Mouse (Mus musculus): ENCODE results near the gene 4933416C03Rik. TPM values are rescaled to one million over a fixed set of nuclear protein-coding genes. Genes with fewer than 3 reads are reported as not detected.
A peak's percentile ranks its signal among the peaks of the same experiment; 100 is the strongest.

The 4933416C03Rik gene
- not detected in 2 replicates for total RNA-seq (2014; rRNA removed)
- polyA plus RNA-seq (2015; fragmentation: Nextera tagmentation; extraction: Ambion mirVana), result not detected in 2 replicates

GRCm38 (mm10) chr10:116113867-116114474 is at the start of gene 4933416C03Rik:
Gene 4933416C03Rik, minus strand, starts transcription at chr10:116113917.
- TF ChIP-seq CTCF (IDR thresholded peaks at IDR 0.05), result no peak
- Histone ChIP-seq H3K9ac (replicated peaks; ENCODE audit: low read length, poor library complexity, severe bottlenecking) (no peak within 1 kb of the TSS), H3K36me3 (ENCODE audit: insufficient read depth, low read length) (peaks cover 6% of the 10 kb centered on the region; the same call in 1 of the 2 replicates), H3K4me1 (ENCODE audit: insufficient read depth, low read length) (no peaks in the 10 kb centered on the region), H3K4me2 (ENCODE audit: low read depth, low read length, poor library complexity, severe bottlenecking) (no peak within 1 kb of the TSS), H3K4me3 (ENCODE audit: low read depth, low read length) (no peak within 1 kb of the TSS), H3K27me3 (ENCODE audit: insufficient read depth, low read length) (no peaks in the 10 kb centered on the region), H3K9me3 (ENCODE audit: low read length) (0 out of 2 replicates have a peak, but pooled peaks cover 6% of the 10 kb centered on the region), H3K27ac (ENCODE audit: low read depth, low read length) (no peak within 1 kb of the TSS)
- ATAC-seq (ENCODE audit: low FRiP score) (no peak), DNase-seq (ENCODE audit: low spot score) (no peak)
- 95% methylated on average over 39 of the region's 39 CpGs for WGBS

GRCm38 (mm10) chr10:116162338-116162737 is 48.6 kb upstream of the 4933416C03Rik start:
- Histone ChIP-seq H3K9ac (replicated peaks; ENCODE audit: low read length, poor library complexity, severe bottlenecking) (no peak overlapping the region), H3K9me3 (ENCODE audit: low read length) (no peaks in the 10 kb centered on the region), H3K27ac (ENCODE audit: low read depth, low read length) (no peak overlapping the region), H3K36me3 (ENCODE audit: insufficient read depth, low read length) (no peaks in the 10 kb centered on the region), H3K4me2 (ENCODE audit: low read depth, low read length, poor library complexity, severe bottlenecking) (no peak overlapping the region), H3K4me1 (ENCODE audit: insufficient read depth, low read length) (no peaks in the 10 kb centered on the region), H3K4me3 (ENCODE audit: low read depth, low read length) (no peak overlapping the region), H3K27me3 (ENCODE audit: insufficient read depth, low read length) (no peaks in the 10 kb centered on the region)
- WGBS, result 89% methylated on average over 11 of the region's 12 CpGs
- no peak for TF ChIP-seq CTCF (IDR thresholded peaks at IDR 0.05)
- ATAC-seq (ENCODE audit: low FRiP score) (no peak), DNase-seq (ENCODE audit: low spot score) (no peak)

GRCm38 (mm10) chr10:116156699-116157098 is 43.0 kb upstream of the 4933416C03Rik start:
- no peaks in the 10 kb centered on the region for H3K4me1 ChIP-seq (ENCODE audit: insufficient read depth, low read length)

GRCm38 (mm10) chr10:116154707-116155106 is 41.0 kb upstream of the 4933416C03Rik start:
- H3K9me3 ChIP-seq (ENCODE audit: low read length), result no peaks in the 10 kb centered on the region; the same call in 1 of the 2 replicates
- no peak for TF ChIP-seq CTCF (IDR thresholded peaks at IDR 0.05)
- no peaks in the 10 kb centered on the region for H3K36me3 ChIP-seq (ENCODE audit: insufficient read depth, low read length)
- no peak overlapping the region for H3K4me3 ChIP-seq (ENCODE audit: low read depth, low read length)
- H3K9ac ChIP-seq (replicated peaks; ENCODE audit: low read length, poor library complexity, severe bottlenecking), result no peak overlapping the region
- no peak overlapping the region for H3K27ac ChIP-seq (ENCODE audit: low read depth, low read length)
- no peak overlapping the region for H3K4me2 ChIP-seq (ENCODE audit: low read depth, low read length, poor library complexity, severe bottlenecking)
- ATAC-seq (ENCODE audit: low FRiP score), result no peak
- 68% methylated on average over 5 of the region's 5 CpGs for WGBS
- peak; percentile 30 for DNase-seq (ENCODE audit: low spot score)
- no peaks in the 10 kb centered on the region for H3K4me1 ChIP-seq (ENCODE audit: insufficient read depth, low read length)
- H3K27me3 ChIP-seq (ENCODE audit: insufficient read depth, low read length), result no peaks in the 10 kb centered on the region

More at GRCm38 (mm10) chr10:116156699-116157098, 43.0 kb upstream of the 4933416C03Rik start:
- Histone ChIP-seq H3K9ac (replicated peaks; ENCODE audit: low read length, poor library complexity, severe bottlenecking) (no peak overlapping the region), H3K27me3 (ENCODE audit: insufficient read depth, low read length) (no peaks in the 10 kb centered on the region), H3K27ac (ENCODE audit: low read depth, low read length) (no peak overlapping the region), H3K36me3 (ENCODE audit: insufficient read depth, low read length) (no peaks in the 10 kb centered on the region), H3K4me3 (ENCODE audit: low read depth, low read length) (no peak overlapping the region), H3K4me2 (ENCODE audit: low read depth, low read length, poor library complexity, severe bottlenecking) (no peak overlapping the region), H3K9me3 (ENCODE audit: low read length) (no peaks in the 10 kb centered on the region; the same call in 1 of the 2 replicates)
- TF ChIP-seq CTCF (IDR thresholded peaks at IDR 0.05), result no peak
- DNase-seq (ENCODE audit: low spot score) (no peak), ATAC-seq (ENCODE audit: low FRiP score) (no peak)
- WGBS, result 91% methylated on average over 1 of the region's 1 CpGs

GRCm38 (mm10) chr10:116146091-116146490 is 32.4 kb upstream of the 4933416C03Rik start:
- DNase-seq (ENCODE audit: low spot score) (peak; percentile 21), ATAC-seq (ENCODE audit: low FRiP score) (no peak)
- WGBS, result 18% methylated on average over 9 of the region's 9 CpGs
- Histone ChIP-seq H3K27ac (ENCODE audit: low read depth, low read length) (no peak overlapping the region; the same call in 1 of the 2 replicates), H3K4me2 (ENCODE audit: low read depth, low read length, poor library complexity, severe bottlenecking) (no peak overlapping the region), H3K27me3 (ENCODE audit: insufficient read depth, low read length) (no peaks in the 10 kb centered on the region), H3K4me3 (ENCODE audit: low read depth, low read length) (no peak overlapping the region), H3K36me3 (ENCODE audit: insufficient read depth, low read length) (no peaks in the 10 kb centered on the region), H3K9me3 (ENCODE audit: low read length) (no peaks in the 10 kb centered on the region), H3K4me1 (ENCODE audit: insufficient read depth, low read length) (no peaks in the 10 kb centered on the region), H3K9ac (replicated peaks; ENCODE audit: low read length, poor library complexity, severe bottlenecking) (no peak overlapping the region)
- no peak for TF ChIP-seq CTCF (IDR thresholded peaks at IDR 0.05)

- Histone ChIP-seq H3K4me2 (ENCODE audit: low read depth, low read length, poor library complexity, severe bottlenecking) (no peak overlapping the region), H3K27ac (ENCODE audit: low read depth, low read length) (no peak overlapping the region), H3K4me1 (ENCODE audit: insufficient read depth, low read length) (no peaks in the 10 kb centered on the region), H3K9ac (replicated peaks; ENCODE audit: low read length, poor library complexity, severe bottlenecking) (no peak overlapping the region), H3K36me3 (ENCODE audit: insufficient read depth, low read length) (no peaks in the 10 kb centered on the region), H3K27me3 (ENCODE audit: insufficient read depth, low read length) (no peaks in the 10 kb centered on the region), H3K4me3 (ENCODE audit: low read depth, low read length) (no peak overlapping the region), H3K9me3 (ENCODE audit: low read length) (no peaks in the 10 kb centered on the region)
- WGBS, result 83% methylated on average over 10 of the region's 10 CpGs
- no peak for DNase-seq (ENCODE audit: low spot score)
- no peak for TF ChIP-seq CTCF (IDR thresholded peaks at IDR 0.05)
- ATAC-seq (ENCODE audit: low FRiP score), result no peak
These were observed 30.0 kb upstream of the 4933416C03Rik start for GRCm38 (mm10) chr10:116143684-116144083.
